In the genomic region with DNA sequence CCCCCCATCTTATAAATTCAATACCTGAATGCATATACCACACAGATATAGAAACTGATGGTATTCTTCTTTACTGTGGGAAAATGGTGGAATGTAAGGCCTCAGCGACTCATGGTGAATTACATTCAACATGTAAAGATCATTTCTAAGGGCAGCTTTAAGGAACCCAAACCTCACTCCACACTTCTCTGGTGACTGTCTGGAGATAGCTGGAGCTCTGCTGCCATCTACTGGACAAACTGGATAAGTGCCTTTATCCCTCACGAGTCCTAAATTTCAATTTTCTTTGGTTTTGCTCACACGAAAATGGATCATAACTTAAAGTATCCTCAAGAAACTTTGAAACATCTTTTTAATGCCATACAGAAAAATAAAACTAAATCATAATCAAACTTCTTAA, we compare ENCODE assay signal across 8 mouse cellular contexts. TPM values are rescaled to one million over a fixed set of nuclear protein-coding genes. Genes with fewer than 3 reads are reported as not detected.
A peak's percentile ranks its signal among the peaks of the same experiment; 100 is the strongest.
DNase-seq lines count a peak whose midpoint lies in the region; ATAC-seq lines count a peak whose summit lies in the region.

No protein-coding gene starts in this region.

- no peak overlapping the region for H3K4me2 ChIP-seq in hindbrain, embryonic 11.5 days (replicated peaks; ENCODE audit: low read depth, low read length)
- 0 out of 2 replicates have a peak overlapping the region, but pooled peaks have one; percentile 26 for H3K4me2 ChIP-seq in limb, embryonic 12.5 days
- no peak overlapping the region for H3K4me2 ChIP-seq in neural tube, embryonic 13.5 days

- no peaks in the 10 kb centered on the region for H3K9me3 ChIP-seq in hindbrain, embryonic 11.5 days (ENCODE audit: control insufficient read depth, low read length)
- no peaks in the 10 kb centered on the region for H3K9me3 ChIP-seq in limb, embryonic 12.5 days
- no peaks in the 10 kb centered on the region for H3K9me3 ChIP-seq in neural tube, embryonic 13.5 days

- DNase-seq in adrenal gland, adult (ENCODE audit: inconsistent age in 2 of 2, low spot score in 1 of 2), result peak; percentile 19 to 71
- no peak for DNase-seq in adrenal gland, adult 8-10 months
- DNase-seq in thymus, postnatal 0 days (ENCODE audit: low spot score), result peak; percentile 22
- DNase-seq in thymus, postnatal 25 days, result no peak
- DNase-seq in embryo, embryonic 10 days (ENCODE audit: low spot score), result peak; percentile 84
- peak; percentile 80 for DNase-seq in hindbrain, embryonic 11.5 days (ENCODE audit: low spot score)

- no peaks in the 10 kb centered on the region for H3K36me3 ChIP-seq in hindbrain, embryonic 11.5 days (ENCODE audit: control insufficient read depth, insufficient read depth, low read length)
- no peaks in the 10 kb centered on the region for H3K36me3 ChIP-seq in limb, embryonic 12.5 days
- peaks cover 21% of the 10 kb centered on the region for H3K36me3 ChIP-seq in neural tube, embryonic 13.5 days

- no peaks in the 10 kb centered on the region for H3K4me1 ChIP-seq in hindbrain, embryonic 11.5 days (replicated peaks; ENCODE audit: control insufficient read depth, insufficient read depth, low read length)
- no peaks in the 10 kb centered on the region for H3K4me1 ChIP-seq in limb, embryonic 12.5 days (replicated peaks)
- 0 out of 2 replicates have a peak, but pooled peaks cover 5% of the 10 kb centered on the region for H3K4me1 ChIP-seq in neural tube, embryonic 13.5 days (replicated peaks)

- no peak overlapping the region for H3K4me3 ChIP-seq in hindbrain, embryonic 11.5 days (ENCODE audit: low read depth, low read length)
- no peak overlapping the region for H3K4me3 ChIP-seq in limb, embryonic 12.5 days (replicated peaks)
- no peak overlapping the region for H3K4me3 ChIP-seq in neural tube, embryonic 13.5 days

- peak; percentile 73 for ATAC-seq in hindbrain, embryonic 11.5 days (ENCODE audit: low FRiP score)
- no peak for ATAC-seq in limb, embryonic 12.5 days (ENCODE audit: insufficient number of reproducible peaks, insufficient read depth, low FRiP score, low TSS enrichment, low read depth)
- peak; percentile 78; the same call in 1 of the 2 replicates for ATAC-seq in neural tube, embryonic 13.5 days (ENCODE audit: low read depth)

- no peak overlapping the region for H3K27ac ChIP-seq in hindbrain, embryonic 11.5 days (ENCODE audit: low read depth, low read length)
- H3K27ac ChIP-seq in limb, embryonic 12.5 days, result no peak overlapping the region
- H3K27ac ChIP-seq in neural tube, embryonic 13.5 days (replicated peaks), result no peak overlapping the region

- no peak overlapping the region for H3K9ac ChIP-seq in hindbrain, embryonic 11.5 days (ENCODE audit: low read depth, low read length)
- no peak overlapping the region for H3K9ac ChIP-seq in limb, embryonic 12.5 days (replicated peaks)
- no peak overlapping the region for H3K9ac ChIP-seq in neural tube, embryonic 13.5 days

- WGBS in hindbrain, embryonic 11.5 days, result 2% methylated on average over 3 of the region's 3 CpGs
- 4% methylated on average over 3 of the region's 3 CpGs for WGBS in limb, embryonic 12.5 days
- WGBS in neural tube, embryonic 13.5 days, result 2% methylated on average over 3 of the region's 3 CpGs

- H3K27me3 ChIP-seq in hindbrain, embryonic 11.5 days (ENCODE audit: control insufficient read depth, insufficient read depth, low read length), result no peaks in the 10 kb centered on the region
- H3K27me3 ChIP-seq in limb, embryonic 12.5 days, result peaks cover 10% of the 10 kb centered on the region; the same call in 1 of the 2 replicates
- H3K27me3 ChIP-seq in neural tube, embryonic 13.5 days, result no peaks in the 10 kb centered on the region

RNA-seq across cellular contexts. Expression of a gene that starts 11.4 kb away (rescaled TPM):
- under 1 TPM in 2 of 4 experiments, not detected in 2; 0.06 to 0.07 TPM for total RNA-seq in adrenal gland, adult 8-10 months (2022)
- polyA plus RNA-seq in thymus, postnatal 0 days (2015; fragmentation: Nextera tagmentation; extraction: Ambion mirVana), result not detected in 2 replicates
- polyA plus RNA-seq in hindbrain, embryonic 11.5 days (2014; fragmentation: Nextera tagmentation; extraction: Ambion mirVana), result 1.6 and 2.2 TPM in 2 replicates
- polyA plus RNA-seq in limb, embryonic 12.5 days (2016; fragmentation: Nextera tagmentation; extraction: Ambion mirVana), result 0.17 and 0.41 TPM in 2 replicates
- polyA plus RNA-seq in neural tube, embryonic 13.5 days (2015; fragmentation: Nextera tagmentation; extraction: Ambion mirVana), result 15.5 and 15.7 TPM in 2 replicates

Comparison
In these comparisons a context has a peak if more than half of its experiments do, and no peak if none do; other contexts are left out.
1. DNase-seq: peak in adrenal gland, adult (2 of 2), thymus, postnatal 0 days (single experiment), embryo, embryonic 10 days (single experiment) and hindbrain, embryonic 11.5 days (single experiment); none in adrenal gland, adult 8-10 months (single experiment) and thymus, postnatal 25 days (single experiment).